Mouse (Mus musculus) cortical plate, adult 2 months (tissue): Measurements from ENCODE around the gene Ift122. TPM values are rescaled to one million over a fixed set of nuclear protein-coding genes. Genes with fewer than 3 reads are reported as not detected.

ENCODE experiments used
- H3K27ac ChIP-seq: fragments of 200-500 bp; 2 replicates; pipeline ENCODE4 v1.5.1; 2012; ENCODE audit warnings: low read length, control low read depth, inconsistent platforms; ENCODE audit not compliant: insufficient read depth
- H3K4me1 ChIP-seq: fragments of 200-500 bp; 2 replicates; pipeline ENCODE4 v1.6.1; 2011; ENCODE audit warnings: low read length; ENCODE audit not compliant: control insufficient read depth, insufficient read depth
- H3K4me3 ChIP-seq: fragments of 200-500 bp; 2 replicates; pipeline ENCODE4 v1.5.1; 2011; ENCODE audit warnings: mild to moderate bottlenecking, low read length, control low read depth; ENCODE audit not compliant: insufficient read depth
- CTCF ChIP-seq: fragments of 200-500 bp; IDR thresholded peaks from 2 replicates; pipeline ENCODE4 v1.5.1; 2011; ENCODE audit warnings: mild to moderate bottlenecking, control low read depth, low read length; ENCODE audit not compliant: insufficient read depth; ENCODE audit errors: extremely low read depth
- POLR2A ChIP-seq: fragments of 200-500 bp; IDR thresholded peaks from 2 replicates; pipeline ENCODE4 v1.6.1; 2011; ENCODE audit warnings: mild to moderate bottlenecking, low read length, control low read depth; ENCODE audit not compliant: insufficient read depth; ENCODE audit errors: extremely low read depth
- polyA plus RNA-seq: library from polyadenylated mRNA; depleted of rRNA; stranded (reverse); fragments of >200 nt; gene quantifications from 2 replicates; pipeline ENCODE4 v1.2.3, GENCODE M21; 2012

Ift122 gene
- polyA plus RNA-seq, 1 experiment, result 31.2 TPM

- Histone ChIP-seq H3K27ac (peak overlapping the region; percentile 89), H3K4me3 (no peak overlapping the region), H3K4me1 (peaks cover 20% of the 10 kb centered on the region)
- TF ChIP-seq CTCF (no peak), POLR2A (no peak; the same call in 1 of the 2 replicates)
Observed at GRCm38 (mm10) chr6:115915601-115916445, 62.6 kb downstream of the Ift122 start.

DNA sequence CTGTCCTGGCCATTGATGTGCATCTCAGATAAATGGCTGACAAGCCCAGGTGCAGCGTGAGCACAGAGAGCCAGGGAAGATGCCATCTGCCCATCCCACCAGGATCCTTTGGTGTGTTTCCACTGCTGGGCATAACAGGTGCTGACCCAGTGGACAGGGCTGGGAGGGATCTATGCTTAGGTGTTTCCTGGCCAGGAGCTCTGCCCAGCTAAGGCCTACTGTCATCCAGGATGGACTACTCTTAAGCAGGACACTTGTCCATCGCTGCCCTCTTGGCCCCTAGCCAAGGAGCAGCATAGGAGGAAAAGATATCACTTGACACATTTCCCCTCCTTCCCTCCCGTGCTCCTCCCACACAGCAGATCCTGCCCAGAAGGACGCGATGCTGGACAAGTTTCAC, 63.3 kb downstream of the Ift122 start:
- TF ChIP-seq POLR2A (no peak), CTCF (no peak)
- H3K4me3 ChIP-seq, result no peak overlapping the region
- H3K27ac ChIP-seq, result 0 out of 2 replicates have a peak overlapping the region, but pooled peaks have one; percentile 4
- peaks cover 19% of the 10 kb centered on the region for H3K4me1 ChIP-seq

DNA sequence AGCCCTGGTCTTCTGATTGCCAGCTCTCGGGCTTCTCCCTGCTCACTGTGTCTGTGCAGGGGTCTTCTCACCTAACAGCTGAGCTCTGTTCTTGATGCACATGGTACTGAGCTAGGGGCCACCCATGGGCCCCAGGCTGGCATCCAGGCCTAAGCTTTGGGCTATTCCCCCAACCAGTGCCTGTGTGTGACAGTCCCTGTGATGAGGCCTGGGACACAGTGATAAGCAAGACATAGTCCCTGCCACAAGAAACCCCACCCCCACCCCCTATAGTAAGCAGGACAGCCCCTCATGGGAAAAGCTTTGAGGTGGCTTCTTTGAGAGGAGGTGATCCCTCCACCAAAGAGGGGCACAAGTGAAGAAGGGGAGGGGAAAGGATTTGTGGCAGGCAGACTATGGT, 65.3 kb downstream of the Ift122 start:
- Histone ChIP-seq H3K4me3 (no peak overlapping the region), H3K4me1 (peaks cover 15% of the 10 kb centered on the region), H3K27ac (no peak overlapping the region)
- TF ChIP-seq POLR2A (no peak), CTCF (no peak)

DNA sequence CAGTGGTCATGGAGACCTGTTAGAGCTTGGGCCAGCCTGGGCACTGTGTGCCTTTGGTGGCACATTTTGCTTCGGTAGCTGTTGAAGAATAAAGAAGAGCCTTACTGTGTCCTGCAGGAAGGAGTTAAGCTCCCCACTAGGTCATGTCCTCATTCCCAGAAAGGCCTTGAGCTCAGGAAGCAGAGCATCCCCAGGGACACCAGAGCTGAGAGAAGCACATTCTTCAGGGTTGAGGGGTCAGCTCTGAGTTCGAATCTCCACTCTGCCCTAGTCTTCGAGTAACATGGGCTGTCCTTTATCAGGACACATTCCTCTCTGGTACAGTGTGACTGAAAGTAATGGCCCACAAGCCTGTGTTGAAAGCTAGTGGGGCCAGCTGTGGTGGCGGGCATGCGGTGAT, 66.6 kb downstream of the Ift122 start:
- Histone ChIP-seq H3K4me1 (peaks cover 7% of the 10 kb centered on the region), H3K4me3 (no peak overlapping the region), H3K27ac (no peak overlapping the region)
- TF ChIP-seq POLR2A (no peak), CTCF (no peak)

- H3K27ac ChIP-seq, result no peak overlapping the region
- TF ChIP-seq CTCF, result no peak
- no peak for TF ChIP-seq POLR2A
- no peak overlapping the region for H3K4me3 ChIP-seq
- H3K4me1 ChIP-seq, result no peaks in the 10 kb centered on the region; the same call in none of the 2 replicates
Observed at GRCm38 (mm10) chr6:115924829-115925228, 71.6 kb downstream of the Ift122 start.

DNA sequence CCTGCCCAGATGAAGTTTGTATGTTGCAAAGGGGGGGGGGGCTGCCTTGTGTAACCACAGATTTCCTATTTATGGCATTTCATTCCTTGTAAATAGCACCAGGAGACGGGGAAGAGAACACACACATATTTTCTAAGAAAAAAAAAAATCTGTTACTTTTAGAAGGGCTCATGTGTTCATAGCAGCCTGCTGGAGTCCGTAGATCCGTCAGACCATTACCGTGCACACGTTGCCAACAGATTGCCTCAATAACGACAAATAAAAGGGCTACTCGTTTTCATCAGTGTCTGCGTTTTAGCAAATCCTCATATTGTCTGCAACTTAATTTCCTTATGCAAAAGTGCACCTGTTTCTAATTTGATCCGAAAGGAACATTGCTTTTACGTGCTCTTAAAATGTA, 73.1 kb downstream of the Ift122 start:
- Histone ChIP-seq H3K27ac (no peak overlapping the region), H3K4me3 (no peak overlapping the region), H3K4me1 (no peaks in the 10 kb centered on the region; the same call in none of the 2 replicates)
- TF ChIP-seq POLR2A (no peak), CTCF (no peak)

DNA sequence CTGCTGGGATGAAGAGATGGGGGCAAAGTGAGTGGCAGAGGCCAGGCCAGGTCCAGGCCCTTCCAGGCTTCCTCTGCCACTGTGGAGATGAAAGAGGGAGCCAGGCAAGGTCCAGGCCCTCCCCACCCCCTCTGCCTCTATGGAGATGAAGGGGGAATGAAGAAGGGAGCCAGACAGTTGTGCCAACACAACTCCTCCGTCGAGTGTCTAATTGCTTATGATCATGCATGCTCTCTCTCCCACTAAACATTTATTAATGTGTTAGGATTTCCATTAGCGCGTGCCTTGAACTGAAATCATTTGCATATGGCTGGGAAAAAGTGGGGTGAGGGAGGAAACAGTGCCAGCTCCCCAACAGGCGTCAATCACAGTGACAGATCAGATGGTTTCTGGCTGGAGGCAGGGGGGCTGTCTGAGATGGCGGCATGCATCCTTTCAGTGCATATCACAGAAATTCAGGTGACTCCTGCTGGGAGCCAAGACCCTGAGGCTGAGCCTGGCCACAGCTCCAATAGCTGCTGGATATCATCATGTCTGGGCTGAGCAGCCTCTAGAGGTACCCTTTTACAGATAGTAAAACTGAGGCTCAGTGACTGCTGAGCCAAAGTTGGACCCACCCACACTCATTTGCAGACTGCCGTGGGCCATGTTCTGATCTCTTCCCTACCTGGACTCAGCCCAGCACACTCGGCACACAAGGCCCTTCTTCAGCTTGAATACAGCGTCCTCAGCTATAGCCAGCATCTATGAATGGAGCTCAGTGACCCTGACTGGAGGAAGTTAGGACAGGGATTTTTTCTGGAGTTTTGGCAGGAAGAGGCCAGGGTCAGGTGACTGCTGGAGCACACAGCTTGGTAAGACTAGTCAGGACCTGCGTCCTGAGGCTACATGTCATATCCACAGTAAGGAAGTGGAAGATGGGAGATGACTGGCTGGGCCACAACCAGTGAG, 74.3 kb downstream of the Ift122 start:
- Histone ChIP-seq H3K27ac (no peak overlapping the region), H3K4me1 (no peaks in the 10 kb centered on the region; the same call in none of the 2 replicates), H3K4me3 (no peak overlapping the region)
- TF ChIP-seq CTCF (no peak), POLR2A (no peak)

- no peak for TF ChIP-seq POLR2A
- TF ChIP-seq CTCF, result no peak
- H3K27ac ChIP-seq, result no peak overlapping the region
- no peaks in the 10 kb centered on the region; the same call in none of the 2 replicates for H3K4me1 ChIP-seq
- no peak overlapping the region for H3K4me3 ChIP-seq
Observed at GRCm38 (mm10) chr6:115930018-115930417, 76.7 kb downstream of the Ift122 start.

- Histone ChIP-seq H3K4me1 (no peaks in the 10 kb centered on the region; the same call in 1 of the 2 replicates), H3K4me3 (no peak within 1 kb of the TSS), H3K27ac (no peak within 1 kb of the TSS)
- TF ChIP-seq CTCF (no peak), POLR2A (no peak)
Observed at GRCm38 (mm10) chr6:115931639-115932038, 78.4 kb downstream of the Ift122 start, which contains the start of gene Rho. Rho (plus strand) TSS chr6:115931748.

- Histone ChIP-seq H3K4me3 (no peak overlapping the region), H3K27ac (no peak overlapping the region), H3K4me1 (no peaks in the 10 kb centered on the region)
- TF ChIP-seq POLR2A, result no peak
Observed at GRCm38 (mm10) chr6:115932391-115932790, 79.1 kb downstream of the Ift122 start.
